Mouse (Mus musculus) forebrain, postnatal 0 days (tissue): ENCODE measurements around the gene Dhx57. TPM values are rescaled to one million over a fixed set of nuclear protein-coding genes. Genes with fewer than 3 reads are reported as not detected.

Source experiments
- ATAC-seq: fragments of 200-750 bp; cut with Nextera tagmentation; 2 replicates; pipeline ENCODE4 v1.8.0; 2017; ENCODE audit warnings: mild to moderate bottlenecking, moderate library complexity
- DNase-seq: peaks from one replicate; pipeline ENCODE4 v3.0.0-alpha.2; 2015
- H3K27ac ChIP-seq: fragments of 300-500 bp; sonication (generic); 2 replicates; pipeline ENCODE4 v1.5.1; 2014; ENCODE audit warnings: low read depth, mild to moderate bottlenecking, antibody characterized with exemption, low read length, moderate library complexity, mixed read lengths
- H3K27me3 ChIP-seq: fragments of 300-500 bp; sonication (generic); 2 replicates; pipeline ENCODE4 v1.6.1; 2014; ENCODE audit warnings: mild to moderate bottlenecking, low read length, mixed read lengths; ENCODE audit not compliant: insufficient read depth
- H3K36me3 ChIP-seq: fragments of 300-500 bp; sonication (generic); 2 replicates; pipeline ENCODE4 v1.6.1; 2014; ENCODE audit warnings: mild to moderate bottlenecking, moderate library complexity; ENCODE audit not compliant: insufficient read depth
- H3K4me1 ChIP-seq: fragments of 300-500 bp; sonication (generic); 2 replicates; pipeline ENCODE4 v1.6.1; 2014; ENCODE audit warnings: antibody characterized with exemption; ENCODE audit not compliant: insufficient read depth
- H3K4me2 ChIP-seq: fragments of 300-500 bp; sonication (generic); 2 replicates; pipeline ENCODE4 v1.6.1; 2014; ENCODE audit warnings: low read depth, mild to moderate bottlenecking, moderate library complexity
- H3K4me3 ChIP-seq: fragments of 300-500 bp; sonication (generic); 2 replicates; pipeline ENCODE4 v1.5.1; 2014; ENCODE audit warnings: low read depth, low read length, mixed read lengths
- H3K9ac ChIP-seq: fragments of 300-500 bp; sonication (generic); 2 replicates; pipeline ENCODE4 v1.6.1; 2014; ENCODE audit warnings: mild to moderate bottlenecking
- H3K9me3 ChIP-seq: fragments of 300-500 bp; sonication (generic); 2 replicates; pipeline ENCODE4 v1.6.1; 2016; ENCODE audit warnings: low read length
- CTCF ChIP-seq: sonication (generic); IDR thresholded peaks from 2 replicates; pipeline ENCODE4 v1.5.1; 2016; ENCODE audit warnings: antibody characterized with exemption, control low read depth, low read depth
- WGBS: fragments of 180-500 bp; shearing (Covaris S2); extraction: QIAGEN DNeasy Blood & Tissue Kit; methylation state at CpG from one replicate; pipeline ENCODE4 v1.1.7; 2014; 5-methylcytosine and 5-hydroxymethylcytosine counted together
- polyA plus RNA-seq: library from polyadenylated mRNA; unstranded; fragments of >200 nt; fragmentation: Nextera tagmentation; extraction: Ambion mirVana; gene quantifications from 2 replicates; pipeline ENCODE4 v1.2.1, GENCODE M21; 2015
- total RNA-seq: library from RNA; depleted of rRNA; stranded (reverse); fragments of >200 nt; gene quantifications from 2 replicates; pipeline ENCODE4 v1.2.3, GENCODE M21; 2014

Dhx57 gene
- total and polyA plus RNA-seq, 2 experiments from 2014 or later = 33.7 to 72.1 TPM

- Histone ChIP-seq H3K4me2 (no peak overlapping the region), H3K4me1 (no peaks in the 10 kb centered on the region), H3K27ac (no peak overlapping the region), H3K27me3 (no peaks in the 10 kb centered on the region), H3K9me3 (no peaks in the 10 kb centered on the region), H3K9ac (no peak overlapping the region), H3K4me3 (no peak overlapping the region), H3K36me3 (peaks cover 84% of the 10 kb centered on the region)
- ATAC-seq = no peak
- DNase-seq = no peak
- WGBS = 90% methylated on average over 4 of the region's 4 CpGs
- no peak for TF ChIP-seq CTCF
These were observed 23.2 kb downstream of the Dhx57 start for GRCm38 (mm10) chr17:80267065-80267464.

- ATAC-seq (no peak), DNase-seq (no peak)
- no peak for TF ChIP-seq CTCF
These were observed 35.1 kb downstream of the Dhx57 start for GRCm38 (mm10) chr17:80255208-80255607.

GRCm38 (mm10) chr17:80254421-80254820 lies 35.9 kb downstream of the Dhx57 start:
- Histone ChIP-seq H3K36me3 (peaks cover 87% of the 10 kb centered on the region), H3K27me3 (no peaks in the 10 kb centered on the region), H3K27ac (no peak overlapping the region), H3K4me3 (no peak overlapping the region), H3K4me2 (no peak overlapping the region), H3K4me1 (no peaks in the 10 kb centered on the region), H3K9me3 (no peaks in the 10 kb centered on the region), H3K9ac (no peak overlapping the region)
- WGBS = 92% methylated on average over 5 of the region's 5 CpGs
- TF ChIP-seq CTCF = no peak
- no peak for DNase-seq
- ATAC-seq = no peak

More at GRCm38 (mm10) chr17:80255208-80255607, 35.1 kb downstream of the Dhx57 start:
- no peak overlapping the region for H3K4me3 ChIP-seq
- H3K9ac ChIP-seq = no peak overlapping the region
- H3K27ac ChIP-seq = no peak overlapping the region
- no peaks in the 10 kb centered on the region for H3K9me3 ChIP-seq
- H3K4me1 ChIP-seq = no peaks in the 10 kb centered on the region
- no peaks in the 10 kb centered on the region for H3K27me3 ChIP-seq
- 56% methylated on average over 13 of the region's 13 CpGs for WGBS
- H3K36me3 ChIP-seq = peaks cover 87% of the 10 kb centered on the region
- H3K4me2 ChIP-seq = no peak overlapping the region

- Histone ChIP-seq H3K9ac (no peak overlapping the region), H3K27ac (no peak overlapping the region), H3K36me3 (peaks cover 87% of the 10 kb centered on the region), H3K4me2 (no peak overlapping the region), H3K4me3 (no peak overlapping the region), H3K4me1 (no peaks in the 10 kb centered on the region), H3K27me3 (no peaks in the 10 kb centered on the region), H3K9me3 (no peaks in the 10 kb centered on the region)
- TF ChIP-seq CTCF = no peak
- DNase-seq = no peak
- WGBS = 87% methylated on average over 13 of the region's 13 CpGs
- ATAC-seq = no peak
These were observed 37.3 kb downstream of the Dhx57 start for GRCm38 (mm10) chr17:80252757-80253525.

- Histone ChIP-seq H3K4me2 (no peak overlapping the region), H3K9ac (no peak overlapping the region), H3K27me3 (no peaks in the 10 kb centered on the region), H3K27ac (no peak overlapping the region), H3K9me3 (no peaks in the 10 kb centered on the region), H3K4me3 (no peak overlapping the region), H3K36me3 (peaks cover 91% of the 10 kb centered on the region), H3K4me1 (no peaks in the 10 kb centered on the region)
- ATAC-seq (no peak), DNase-seq (no peak)
- 91% methylated on average over 13 of the region's 13 CpGs for WGBS
- TF ChIP-seq CTCF = no peak
These were observed 47.2 kb downstream of the Dhx57 start for GRCm38 (mm10) chr17:80243116-80243515.

- Histone ChIP-seq H3K4me3 (no peak overlapping the region), H3K9me3 (no peaks in the 10 kb centered on the region), H3K4me1 (no peaks in the 10 kb centered on the region), H3K27me3 (no peaks in the 10 kb centered on the region), H3K9ac (no peak overlapping the region), H3K27ac (no peak overlapping the region), H3K36me3 (peaks cover 85% of the 10 kb centered on the region), H3K4me2 (no peak overlapping the region)
- WGBS = 91% methylated on average over 9 of the region's 9 CpGs
- TF ChIP-seq CTCF = no peak
- DNase-seq (no peak), ATAC-seq (no peak)
These were observed 48.7 kb downstream of the Dhx57 start for GRCm38 (mm10) chr17:80241594-80241993.

- Histone ChIP-seq H3K27me3 (no peaks in the 10 kb centered on the region), H3K4me1 (no peaks in the 10 kb centered on the region), H3K36me3 (peaks cover 49% of the 10 kb centered on the region), H3K9ac (no peak overlapping the region), H3K9me3 (no peaks in the 10 kb centered on the region), H3K27ac (no peak overlapping the region), H3K4me3 (no peak overlapping the region), H3K4me2 (no peak overlapping the region)
- WGBS = 87% methylated on average over 5 of the region's 5 CpGs
- no peak for TF ChIP-seq CTCF
- no peak for ATAC-seq
- no peak for DNase-seq
These were observed 52.8 kb downstream of the Dhx57 start for GRCm38 (mm10) chr17:80237475-80237874.
